Mouse (Mus musculus): ENCODE data around the gene Cabp7.

DNA sequence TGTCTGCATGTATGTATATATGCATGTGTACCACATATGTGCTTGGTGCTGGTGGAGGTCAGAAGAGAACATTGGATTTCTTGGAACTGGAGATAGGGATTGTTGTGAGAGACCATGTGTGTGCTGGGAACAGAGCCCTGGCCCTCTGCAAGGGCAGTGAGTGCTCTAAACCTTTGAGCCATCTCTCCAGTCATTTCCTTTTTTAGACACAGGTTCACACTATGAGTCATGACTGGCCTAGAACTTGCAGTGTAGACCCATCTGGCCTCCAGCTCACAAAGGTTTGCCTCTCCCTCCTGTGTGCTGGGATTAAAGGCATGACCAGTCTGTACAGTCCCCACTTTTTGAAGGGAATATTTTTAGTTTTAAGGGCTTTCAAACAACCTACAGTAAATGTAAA lies 33.8 kb downstream of the Cabp7 start:
- TF ChIP-seq POU5F1 (IDR thresholded peaks at IDR 0.05; ENCODE audit: borderline replicate concordance, low read length) (no peak), CTCF (conservative IDR thresholded peaks at IDR 0.05; ENCODE audit: low read length) (no peak), NANOG (IDR thresholded peaks at IDR 0.05; ENCODE audit: borderline replicate concordance, low read length) (no peak)

Measured in E14TG2a.4 (cell line).